In genomic region chr14:57769102-57769501, GRCm38 (mm10) we compare ENCODE assay signal across 20 mouse cellular contexts. TPM values are rescaled to one million over a fixed set of nuclear protein-coding genes. Genes with fewer than 3 reads are reported as not detected.
DNase-seq lines count a peak whose midpoint lies in the region; ATAC-seq and TF ChIP-seq lines count a peak whose summit lies in the region.
"Had no signal": no experiment of that assay in that cellular context is flagged by ENCODE, and none has a peak within 500 bp of the region (broad histone marks: within the 10 kb centered on the region; RNA-seq: fewer than 3 reads in every experiment).

No protein-coding gene starts in this region.

- peak; percentile 6 for DNase-seq in lung, embryonic 14.5 days
- DNase-seq in lung, postnatal 25 days (ENCODE audit: low spot score), result no peak
- peak; percentile 29 to 38 for DNase-seq in B cell, adult 2 months
- peak; percentile 17 to 29 for DNase-seq in lung, postnatal 4 days
- no peak for DNase-seq in gastrocnemius, postnatal 10 days
- no peak for DNase-seq in left cerebral cortex, postnatal 14 days (ENCODE audit: low spot score in 2 of 2)
- DNase-seq: cerebellum, adult 11-12 months; heart, postnatal 4 days; thymus, adult 2 months had no signal

- no peak for ATAC-seq in lung, embryonic 14.5 days (ENCODE audit: insufficient read depth)
- ATAC-seq in CD4-positive, CD25-positive, alpha-beta regulatory T cell, adult 4 months, result peak; percentile 79
- ATAC-seq in heart, embryonic 12.5 days (ENCODE audit: insufficient number of reproducible peaks, low FRiP score), result no peak

- no peak for TF ChIP-seq CTCF in lung, embryonic 14.5 days (IDR thresholded peaks at IDR 0.05; ENCODE audit: low read depth)

- no peaks in the 10 kb centered on the region for H3K4me1 ChIP-seq in lung, embryonic 14.5 days (ENCODE audit: insufficient read depth)
- no peaks in the 10 kb centered on the region for H3K4me1 ChIP-seq in heart, embryonic 12.5 days (replicated peaks)
- H3K4me1 ChIP-seq: heart, embryonic 13.5 days; limb, embryonic 13.5 days; midbrain, embryonic 12.5 days had no signal

- intact Hi-C loops in left cerebral cortex, postnatal 14 days (cut with DNase I), result no loop called here

- H3K36me3 ChIP-seq in lung, embryonic 14.5 days (ENCODE audit: insufficient read depth), result no peaks in the 10 kb centered on the region
- no peaks in the 10 kb centered on the region for H3K36me3 ChIP-seq in heart, embryonic 12.5 days
- H3K36me3 ChIP-seq: heart, embryonic 13.5 days; limb, embryonic 13.5 days; midbrain, embryonic 12.5 days had no signal

- no peak overlapping the region for H3K27ac ChIP-seq in lung, embryonic 14.5 days (ENCODE audit: low read depth)
- H3K27ac ChIP-seq in heart, embryonic 12.5 days (ENCODE audit: poor library complexity, severe bottlenecking), result no peak overlapping the region
- H3K27ac ChIP-seq: heart, embryonic 13.5 days; layer of hippocampus, adult 2 months; limb, embryonic 13.5 days; midbrain, embryonic 12.5 days had no signal

- no peak overlapping the region for H3K9ac ChIP-seq in lung, embryonic 14.5 days
- H3K9ac ChIP-seq in heart, embryonic 12.5 days, result no peak overlapping the region
- H3K9ac ChIP-seq: heart, embryonic 13.5 days; limb, embryonic 13.5 days; midbrain, embryonic 12.5 days had no signal

- no peaks in the 10 kb centered on the region for H3K27me3 ChIP-seq in lung, embryonic 14.5 days (ENCODE audit: insufficient read depth, low read length)
- no peaks in the 10 kb centered on the region for H3K27me3 ChIP-seq in heart, embryonic 12.5 days (replicated peaks)
- H3K27me3 ChIP-seq: heart, embryonic 13.5 days; limb, embryonic 13.5 days; midbrain, embryonic 12.5 days had no signal

- no peak overlapping the region for H3K4me3 ChIP-seq in lung, embryonic 14.5 days (ENCODE audit: low read depth, low read length)
- no peak overlapping the region for H3K4me3 ChIP-seq in heart, embryonic 12.5 days
- H3K4me3 ChIP-seq: heart, embryonic 13.5 days; layer of hippocampus, adult 2 months; limb, embryonic 13.5 days; midbrain, embryonic 12.5 days; myocyte had no signal

- H3K4me2 ChIP-seq in lung, embryonic 14.5 days, result no peak overlapping the region
- H3K4me2 ChIP-seq in heart, embryonic 12.5 days, result no peak overlapping the region
- H3K4me2 ChIP-seq: heart, embryonic 13.5 days; limb, embryonic 13.5 days; midbrain, embryonic 12.5 days had no signal

- 90% methylated on average over 5 of the region's 5 CpGs for WGBS in lung, embryonic 14.5 days
- 89% methylated on average over 5 of the region's 5 CpGs for WGBS in heart, embryonic 12.5 days

- H3K9me3 ChIP-seq in lung, embryonic 14.5 days (ENCODE audit: low read depth, low read length), result no peaks in the 10 kb centered on the region
- H3K9me3 ChIP-seq in heart, embryonic 12.5 days (replicated peaks), result no peaks in the 10 kb centered on the region
- H3K9me3 ChIP-seq: heart, embryonic 13.5 days; limb, embryonic 13.5 days; midbrain, embryonic 12.5 days had no signal

RNA-seq across cellular contexts. Expression of gene Lats2, which starts 10.9 kb away (rescaled TPM):
- 25.1 and 28.9 TPM in 2 replicates for polyA plus RNA-seq in lung, embryonic 14.5 days (2014; fragmentation: Nextera tagmentation; extraction: Ambion mirVana)
- 10 to 100 TPM; 25.6 to 25.8 TPM for polyA plus RNA-seq in CD4-positive, CD25-positive, alpha-beta regulatory T cell, adult 4 months (2017; shearing (Covaris generic))
- 33.3 and 36.0 TPM in 2 replicates for polyA plus RNA-seq in heart, embryonic 12.5 days (2016; fragmentation: Nextera tagmentation; extraction: Ambion mirVana)
- 10 to 100 TPM; 21.7 to 26.7 TPM for total RNA-seq in gastrocnemius, postnatal 10 days (2021)
- total RNA-seq in left cerebral cortex, postnatal 14 days (2021), result 10 to 100 TPM; 11.3 to 13.5 TPM

RNA-seq across cellular contexts. Expression of gene Gm49361, which starts 23.2 kb away (rescaled TPM):
- not detected in 2 replicates for polyA plus RNA-seq in lung, embryonic 14.5 days (2014; fragmentation: Nextera tagmentation; extraction: Ambion mirVana)
- not detected for polyA plus RNA-seq in CD4-positive, CD25-positive, alpha-beta regulatory T cell, adult 4 months (2017; shearing (Covaris generic))
- not detected in 2 replicates for polyA plus RNA-seq in heart, embryonic 12.5 days (2016; fragmentation: Nextera tagmentation; extraction: Ambion mirVana)
- not detected for total RNA-seq in gastrocnemius, postnatal 10 days (2021)
- under 1 TPM in 1 of 2 experiments, not detected in 1; 0.64 TPM for total RNA-seq in left cerebral cortex, postnatal 14 days (2021)
- polyA plus RNA-seq: cortical plate, adult 2 months; embryonic facial prominence, embryonic 14.5 days; forebrain, embryonic 11.5 days; heart, embryonic 13.5 days; limb, embryonic 13.5 days; liver, embryonic 16.5 days; midbrain, embryonic 12.5 days; myocyte; thymus, adult 2 months had no signal

RNA-seq across cellular contexts. Expression of gene Sap18, which starts 28.9 kb away (rescaled TPM):
- polyA plus RNA-seq in lung, embryonic 14.5 days (2014; fragmentation: Nextera tagmentation; extraction: Ambion mirVana), result 20.1 and 28.3 TPM in 2 replicates
- polyA plus RNA-seq in CD4-positive, CD25-positive, alpha-beta regulatory T cell, adult 4 months (2017; shearing (Covaris generic)), result 100 to 1,000 TPM; 177 to 178 TPM
- 18.6 and 19.4 TPM in 2 replicates for polyA plus RNA-seq in heart, embryonic 12.5 days (2016; fragmentation: Nextera tagmentation; extraction: Ambion mirVana)
- 10 to 100 TPM; 54.2 to 56.0 TPM for total RNA-seq in gastrocnemius, postnatal 10 days (2021)
- total RNA-seq in left cerebral cortex, postnatal 14 days (2021), result 10 to 100 TPM; 46.2 to 59.6 TPM

RNA-seq across cellular contexts. Expression of gene Ska3, which starts 56.9 kb away (rescaled TPM):
- polyA plus RNA-seq in lung, embryonic 14.5 days (2014; fragmentation: Nextera tagmentation; extraction: Ambion mirVana), result 50.1 and 51.8 TPM in 2 replicates
- polyA plus RNA-seq in CD4-positive, CD25-positive, alpha-beta regulatory T cell, adult 4 months (2017; shearing (Covaris generic)), result 1 to 10 TPM; 1.7 to 4.1 TPM
- polyA plus RNA-seq in heart, embryonic 12.5 days (2016; fragmentation: Nextera tagmentation; extraction: Ambion mirVana), result 31.7 and 33.9 TPM in 2 replicates
- 1 to 10 TPM; 2.3 to 3.0 TPM for total RNA-seq in gastrocnemius, postnatal 10 days (2021)
- 1 to 10 TPM in 1 of 2 experiments, under 1 TPM in 1; 0.97 to 2.2 TPM for total RNA-seq in left cerebral cortex, postnatal 14 days (2021)

RNA-seq across cellular contexts. Expression of gene Mrpl57, which starts 56.9 kb away (rescaled TPM):
- polyA plus RNA-seq in lung, embryonic 14.5 days (2014; fragmentation: Nextera tagmentation; extraction: Ambion mirVana), result 145 and 158 TPM in 2 replicates
- 10 to 100 TPM; 74.0 to 89.4 TPM for polyA plus RNA-seq in CD4-positive, CD25-positive, alpha-beta regulatory T cell, adult 4 months (2017; shearing (Covaris generic))
- 124 and 129 TPM in 2 replicates for polyA plus RNA-seq in heart, embryonic 12.5 days (2016; fragmentation: Nextera tagmentation; extraction: Ambion mirVana)
- total RNA-seq in gastrocnemius, postnatal 10 days (2021), result 10 to 100 TPM; 65.1 to 77.2 TPM
- 10 to 100 TPM; 65.6 to 87.1 TPM for total RNA-seq in left cerebral cortex, postnatal 14 days (2021)

Comparison
In these comparisons a context has a peak if more than half of its experiments do, and no peak if none do; other contexts are left out.
1. DNase-seq: peak in lung, embryonic 14.5 days (single experiment), B cell, adult 2 months (2 of 2) and lung, postnatal 4 days (2 of 2); none in lung, postnatal 25 days (single experiment), gastrocnemius, postnatal 10 days (single experiment) and left cerebral cortex, postnatal 14 days (0 of 2).